In genomic region chr2:158711929-158712751, GRCm38 (mm10) we compare ENCODE assay signal across 8 mouse cellular contexts. TPM values are rescaled to one million over a fixed set of nuclear protein-coding genes. Genes with fewer than 3 reads are reported as not detected.
DNase-seq lines count a peak whose midpoint lies in the region; ATAC-seq and TF ChIP-seq lines count a peak whose summit lies in the region.

No protein-coding gene starts in this region.

- intact Hi-C loops in left cerebral cortex, postnatal 4 days (cut with DNase I) = no loop called here

- no peak for TF ChIP-seq POLR2A in small intestine, adult 2 months (IDR thresholded peaks at IDR 0.05; ENCODE audit: low read depth, low read length)

- TF ChIP-seq CTCF in small intestine, adult 2 months (IDR thresholded peaks at IDR 0.05; ENCODE audit: extremely low read depth, insufficient read length, insufficient replicate concordance, low read depth, low read length) = no peak
- no peak for TF ChIP-seq CTCF in liver, postnatal 0 days (IDR thresholded peaks at IDR 0.05; ENCODE audit: low read depth)

- H3K9me3 ChIP-seq in heart, embryonic 11.5 days (replicated peaks; ENCODE audit: control insufficient read depth, low read length) = no peaks in the 10 kb centered on the region
- no peaks in the 10 kb centered on the region for H3K9me3 ChIP-seq in forebrain, embryonic 11.5 days (ENCODE audit: control insufficient read depth, low read length)
- no peaks in the 10 kb centered on the region for H3K9me3 ChIP-seq in liver, postnatal 0 days (ENCODE audit: low read length)

- H3K4me1 ChIP-seq in heart, embryonic 11.5 days (ENCODE audit: control insufficient read depth, insufficient read depth, low read length) = peaks cover 19% of the 10 kb centered on the region
- H3K4me1 ChIP-seq in forebrain, embryonic 11.5 days (replicated peaks; ENCODE audit: control insufficient read depth, insufficient read depth, low read length) = peaks cover 14% of the 10 kb centered on the region
- peaks cover 5% of the 10 kb centered on the region; the same call in 1 of the 2 replicates for H3K4me1 ChIP-seq in small intestine, adult 2 months (ENCODE audit: control insufficient read depth, insufficient read depth, insufficient read length, low read length)
- H3K4me1 ChIP-seq in liver, postnatal 0 days (ENCODE audit: insufficient read depth) = no peaks in the 10 kb centered on the region

- H3K4me3 ChIP-seq in heart, embryonic 11.5 days (ENCODE audit: low read depth, low read length) = no peak overlapping the region
- H3K4me3 ChIP-seq in forebrain, embryonic 11.5 days (ENCODE audit: low read depth, low read length) = no peak overlapping the region
- no peak overlapping the region for H3K4me3 ChIP-seq in small intestine, adult 2 months (ENCODE audit: low read depth, low read length)
- no peak overlapping the region for H3K4me3 ChIP-seq in liver, postnatal 0 days (ENCODE audit: low read depth, low read length)

- no peaks in the 10 kb centered on the region for H3K36me3 ChIP-seq in heart, embryonic 11.5 days (ENCODE audit: control insufficient read depth, insufficient read depth, low read length)
- H3K36me3 ChIP-seq in forebrain, embryonic 11.5 days (ENCODE audit: control insufficient read depth, insufficient read depth, low read length) = no peaks in the 10 kb centered on the region
- H3K36me3 ChIP-seq in small intestine, adult 2 months (ENCODE audit: control insufficient read depth, insufficient read depth, low read length) = no peaks in the 10 kb centered on the region
- H3K36me3 ChIP-seq in liver, postnatal 0 days (replicated peaks; ENCODE audit: insufficient read depth, low read length) = no peaks in the 10 kb centered on the region

- H3K4me2 ChIP-seq in heart, embryonic 11.5 days = peak overlapping the region; percentile 24; the same call in 1 of the 2 replicates
- no peak overlapping the region for H3K4me2 ChIP-seq in forebrain, embryonic 11.5 days (ENCODE audit: low read depth, low read length, severe bottlenecking)
- no peak overlapping the region for H3K4me2 ChIP-seq in liver, postnatal 0 days (ENCODE audit: low read depth, low read length)

- no peak for DNase-seq in heart, adult 8-10 months (ENCODE audit: low spot score)
- DNase-seq in Muller cell, postnatal 12 days (ENCODE audit: inconsistent ontology term) = peak; percentile 84
- peak; percentile 59 for DNase-seq in forebrain, embryonic 11.5 days (ENCODE audit: low spot score)
- peak; percentile 49 for DNase-seq in left cerebral cortex, postnatal 4 days
- DNase-seq in liver, postnatal 0 days = no peak

- 36% methylated on average over 12 of the region's 12 CpGs for WGBS in heart, embryonic 11.5 days (ENCODE audit: insufficient replicate concordance)
- WGBS in forebrain, embryonic 11.5 days = 46% methylated on average over 12 of the region's 12 CpGs
- WGBS in small intestine, adult 2 months = 51% methylated on average over 12 of the region's 12 CpGs
- 69% methylated on average over 12 of the region's 12 CpGs for WGBS in liver, postnatal 0 days (ENCODE audit: insufficient replicate concordance)

- no peak overlapping the region for H3K9ac ChIP-seq in heart, embryonic 11.5 days (ENCODE audit: low read depth, low read length)
- no peak overlapping the region for H3K9ac ChIP-seq in forebrain, embryonic 11.5 days (ENCODE audit: low read length)
- no peak overlapping the region for H3K9ac ChIP-seq in liver, postnatal 0 days (replicated peaks)

- no peak; the same call in 1 of the 2 replicates for ATAC-seq in heart, embryonic 11.5 days (replicated peaks; ENCODE audit: insufficient number of reproducible peaks, low FRiP score, low TSS enrichment)
- ATAC-seq in forebrain, embryonic 11.5 days (replicated peaks; ENCODE audit: low FRiP score) = peak; percentile 49; the same call in 1 of the 2 replicates
- no peak for ATAC-seq in monocyte, adult 5-6 weeks (replicated peaks; ENCODE audit: insufficient number of reproducible peaks, low FRiP score, low TSS enrichment, poor library complexity, severe bottlenecking)
- ATAC-seq in liver, postnatal 0 days = no peak

- H3K27me3 ChIP-seq in heart, embryonic 11.5 days (ENCODE audit: control insufficient read depth, insufficient read depth, low read length) = no peaks in the 10 kb centered on the region; the same call in 1 of the 2 replicates
- no peaks in the 10 kb centered on the region for H3K27me3 ChIP-seq in forebrain, embryonic 11.5 days (ENCODE audit: control insufficient read depth, insufficient read depth, low read length)
- no peaks in the 10 kb centered on the region for H3K27me3 ChIP-seq in small intestine, adult 2 months (ENCODE audit: control insufficient read depth, insufficient read depth, low read length)
- no peaks in the 10 kb centered on the region for H3K27me3 ChIP-seq in liver, postnatal 0 days (ENCODE audit: insufficient read depth, low read length)

- no peak for TF ChIP-seq EP300 in liver, postnatal 0 days (IDR thresholded peaks at IDR 0.05; ENCODE audit: low read depth)

- H3K27ac ChIP-seq in heart, embryonic 11.5 days (ENCODE audit: low read depth, low read length) = 0 out of 2 replicates have a peak overlapping the region, but pooled peaks have one; percentile 46
- no peak overlapping the region for H3K27ac ChIP-seq in forebrain, embryonic 11.5 days (ENCODE audit: low read depth, low read length)
- H3K27ac ChIP-seq in small intestine, adult 2 months (ENCODE audit: insufficient read depth, low read depth, low read length) = peak overlapping the region; percentile 5; the same call in 1 of the 2 replicates
- no peak overlapping the region for H3K27ac ChIP-seq in liver, postnatal 0 days (ENCODE audit: low read depth)

RNA-seq across cellular contexts. Expression of gene Ppp1r16b, which starts 46.9 kb away (rescaled TPM):
- polyA plus RNA-seq in heart, embryonic 11.5 days (2014; fragmentation: Nextera tagmentation; extraction: Ambion mirVana) = 4.5 TPM in 2 replicates
- 10 to 100 TPM in 2 of 4 experiments, 1 to 10 TPM in 2; 7.8 to 12.3 (median 10.1) TPM for total RNA-seq in heart, adult 8-10 months (2022)
- 2.8 TPM in 2 replicates for polyA plus RNA-seq in forebrain, embryonic 11.5 days (2014; fragmentation: Nextera tagmentation; extraction: Ambion mirVana)
- total RNA-seq in left cerebral cortex, postnatal 4 days (2021) = 10 to 100 TPM; 50.2 to 51.0 TPM
- polyA plus RNA-seq in small intestine, adult 2 months (2012; rRNA removed) = 3.6 and 3.9 TPM in 2 replicates
- 16.0 to 28.4 TPM (median 16.3 TPM) in 3 replicates for total RNA-seq in monocyte, adult 5-6 weeks (2017)
- 2.5 and 2.9 TPM in 2 replicates for polyA plus RNA-seq in liver, postnatal 0 days (2015; fragmentation: Nextera tagmentation; extraction: Ambion mirVana)

RNA-seq across cellular contexts. Expression of gene Fam83d, which starts 55.8 kb away (rescaled TPM):
- 50.1 and 54.4 TPM in 2 replicates for polyA plus RNA-seq in heart, embryonic 11.5 days (2014; fragmentation: Nextera tagmentation; extraction: Ambion mirVana)
- total RNA-seq in heart, adult 8-10 months (2022) = 1 to 10 TPM in 1 of 4 experiments, under 1 TPM in 3; 0.22 to 1.6 (median 0.54) TPM
- polyA plus RNA-seq in forebrain, embryonic 11.5 days (2014; fragmentation: Nextera tagmentation; extraction: Ambion mirVana) = 54.0 and 57.5 TPM in 2 replicates
- 1 to 10 TPM; 2.7 to 3.3 TPM for total RNA-seq in left cerebral cortex, postnatal 4 days (2021)
- polyA plus RNA-seq in small intestine, adult 2 months (2012; rRNA removed) = 14.0 and 21.3 TPM in 2 replicates
- total RNA-seq in monocyte, adult 5-6 weeks (2017) = 1.9 to 2.2 TPM in 2 of 3 replicates, not detected in the other
- polyA plus RNA-seq in liver, postnatal 0 days (2015; fragmentation: Nextera tagmentation; extraction: Ambion mirVana) = 5.0 and 5.7 TPM in 2 replicates

Comparison
In these comparisons a context has a peak if more than half of its experiments do, and no peak if none do; other contexts are left out.
1. H3K27ac ChIP-seq: peak in heart, embryonic 11.5 days (single experiment) and small intestine, adult 2 months (single experiment); none in forebrain, embryonic 11.5 days (single experiment) and liver, postnatal 0 days (single experiment).
2. DNase-seq: peak in Muller cell, postnatal 12 days (single experiment), forebrain, embryonic 11.5 days (single experiment) and left cerebral cortex, postnatal 4 days (single experiment); none in heart, adult 8-10 months (single experiment) and liver, postnatal 0 days (single experiment).